Mouse (Mus musculus) limb, embryonic 15.5 days (tissue): Measurements from ENCODE around the gene Ntn1. TPM values are rescaled to one million over a fixed set of nuclear protein-coding genes. Genes with fewer than 3 reads are reported as not detected.

Source experiments
- ATAC-seq: fragments of 200-750 bp; cut with Nextera tagmentation; 2 replicates; pipeline ENCODE4 v1.8.0; 2017; ENCODE audit warnings: low read depth, moderate TSS enrichment; ENCODE audit not compliant: insufficient number of reproducible peaks, low FRiP score, low TSS enrichment
- H3K27ac ChIP-seq: fragments of 300-500 bp; sonication (generic); 2 replicates; pipeline ENCODE4 v1.5.1; 2015; ENCODE audit warnings: moderate library complexity, mild to moderate bottlenecking, inconsistent platforms
- H3K27me3 ChIP-seq: fragments of 300-500 bp; sonication (generic); 2 replicates; pipeline ENCODE4 v1.6.1; 2015; ENCODE audit warnings: inconsistent platforms
- H3K36me3 ChIP-seq: fragments of 300-500 bp; sonication (generic); 2 replicates; pipeline ENCODE4 v1.6.1; 2015; ENCODE audit warnings: inconsistent platforms
- H3K4me1 ChIP-seq: fragments of 300-500 bp; sonication (generic); 2 replicates; pipeline ENCODE4 v1.6.1; 2015; ENCODE audit warnings: inconsistent platforms
- H3K4me2 ChIP-seq: fragments of 300-500 bp; sonication (generic); 2 replicates; pipeline ENCODE4 v1.6.1; 2015; ENCODE audit warnings: mild to moderate bottlenecking, inconsistent platforms
- H3K4me3 ChIP-seq: fragments of 300-500 bp; sonication (generic); 2 replicates; pipeline ENCODE4 v1.5.1; 2015; ENCODE audit warnings: mild to moderate bottlenecking, inconsistent platforms
- H3K9ac ChIP-seq: fragments of 300-500 bp; sonication (generic); 2 replicates; pipeline ENCODE4 v1.6.1; 2015; ENCODE audit warnings: inconsistent platforms
- H3K9me3 ChIP-seq: fragments of 300-500 bp; sonication (generic); 2 replicates; pipeline ENCODE4 v1.6.1; 2016; ENCODE audit warnings: inconsistent platforms
- WGBS: fragments of 180-500 bp; shearing (Covaris S2); methylation state at CpG from one replicate; pipeline ENCODE4 v1.1.7; 2015; 5-methylcytosine and 5-hydroxymethylcytosine counted together
- polyA plus RNA-seq: library from polyadenylated mRNA; unstranded; fragments of >200 nt; fragmentation: Nextera tagmentation; extraction: Ambion mirVana; gene quantifications from 2 replicates; pipeline ENCODE4 v1.2.1, GENCODE M21; 2015

Ntn1 gene
- polyA plus RNA-seq, 1 experiment from 2014 or later: 9.0 TPM

GRCm38 (mm10) chr11:68280001-68280510 lies 120.6 kb downstream of the Ntn1 start:
- no peak overlapping the region for H3K9ac ChIP-seq
- H3K4me3 ChIP-seq: no peak overlapping the region
- no peak overlapping the region for H3K4me2 ChIP-seq
- no peak overlapping the region for H3K27ac ChIP-seq
- 0 out of 2 replicates have a peak, but pooled peaks cover under 1% of the 10 kb centered on the region for H3K4me1 ChIP-seq
- H3K9me3 ChIP-seq: no peaks in the 10 kb centered on the region
- H3K27me3 ChIP-seq: no peaks in the 10 kb centered on the region; the same call in 1 of the 2 replicates
- 61% methylated on average over 10 of the region's 10 CpGs for WGBS
- H3K36me3 ChIP-seq: no peaks in the 10 kb centered on the region
- ATAC-seq: no peak

GRCm38 (mm10) chr11:68276945-68277344 lies 123.7 kb downstream of the Ntn1 start:
- no peak for ATAC-seq
- no peak overlapping the region for H3K9ac ChIP-seq
- no peak overlapping the region for H3K4me3 ChIP-seq
- H3K4me2 ChIP-seq: no peak overlapping the region
- WGBS: 46% methylated on average over 7 of the region's 7 CpGs
- no peaks in the 10 kb centered on the region for H3K36me3 ChIP-seq
- no peaks in the 10 kb centered on the region; the same call in 1 of the 2 replicates for H3K27me3 ChIP-seq
- peaks cover 9% of the 10 kb centered on the region; the same call in 1 of the 2 replicates for H3K4me1 ChIP-seq
- H3K9me3 ChIP-seq: no peaks in the 10 kb centered on the region
- no peak overlapping the region for H3K27ac ChIP-seq

GRCm38 (mm10) chr11:68274331-68274811 lies 126.3 kb downstream of the Ntn1 start:
- H3K27ac ChIP-seq: no peak overlapping the region
- no peaks in the 10 kb centered on the region for H3K9me3 ChIP-seq
- H3K36me3 ChIP-seq: no peaks in the 10 kb centered on the region
- no peak overlapping the region for H3K9ac ChIP-seq
- H3K4me2 ChIP-seq: no peak overlapping the region
- H3K27me3 ChIP-seq: no peaks in the 10 kb centered on the region; the same call in 1 of the 2 replicates
- H3K4me3 ChIP-seq: no peak overlapping the region
- ATAC-seq: no peak
- 53% methylated on average over 10 of the region's 10 CpGs for WGBS
- peaks cover 13% of the 10 kb centered on the region; the same call in 1 of the 2 replicates for H3K4me1 ChIP-seq

GRCm38 (mm10) chr11:68273855-68274254 lies 126.8 kb downstream of the Ntn1 start:
- H3K4me2 ChIP-seq: no peak overlapping the region
- H3K27me3 ChIP-seq: no peaks in the 10 kb centered on the region; the same call in 1 of the 2 replicates
- no peak overlapping the region for H3K27ac ChIP-seq
- H3K4me1 ChIP-seq: peaks cover 13% of the 10 kb centered on the region; the same call in 1 of the 2 replicates
- ATAC-seq: no peak
- 90% methylated on average over 12 of the region's 12 CpGs for WGBS
- H3K9me3 ChIP-seq: no peaks in the 10 kb centered on the region
- H3K36me3 ChIP-seq: no peaks in the 10 kb centered on the region
- no peak overlapping the region for H3K4me3 ChIP-seq
- H3K9ac ChIP-seq: no peak overlapping the region

- H3K36me3 ChIP-seq: no peaks in the 10 kb centered on the region
- no peak overlapping the region for H3K4me2 ChIP-seq
- H3K27me3 ChIP-seq: no peaks in the 10 kb centered on the region
- no peak overlapping the region for H3K9ac ChIP-seq
- peaks cover 13% of the 10 kb centered on the region; the same call in 1 of the 2 replicates for H3K4me1 ChIP-seq
- no peak for ATAC-seq
- H3K4me3 ChIP-seq: no peak overlapping the region
- WGBS: 56% methylated on average over 19 of the region's 19 CpGs
- H3K27ac ChIP-seq: no peak overlapping the region
- H3K9me3 ChIP-seq: no peaks in the 10 kb centered on the region
Measured at GRCm38 (mm10) chr11:68270730-68271467, 129.7 kb downstream of the Ntn1 start.

GRCm38 (mm10) chr11:68264276-68264675 lies 136.3 kb downstream of the Ntn1 start:
- Histone ChIP-seq H3K36me3 (no peaks in the 10 kb centered on the region), H3K9me3 (no peaks in the 10 kb centered on the region), H3K4me2 (no peak overlapping the region), H3K27ac (no peak overlapping the region), H3K4me1 (peaks cover 10% of the 10 kb centered on the region), H3K9ac (no peak overlapping the region), H3K27me3 (no peaks in the 10 kb centered on the region), H3K4me3 (no peak overlapping the region)
- 70% methylated on average over 5 of the region's 5 CpGs for WGBS
- ATAC-seq: no peak

GRCm38 (mm10) chr11:68263100-68263499 lies 137.5 kb downstream of the Ntn1 start:
- no peaks in the 10 kb centered on the region for H3K36me3 ChIP-seq
- H3K27me3 ChIP-seq: no peaks in the 10 kb centered on the region
- no peaks in the 10 kb centered on the region for H3K9me3 ChIP-seq
- WGBS: 90% methylated on average over 5 of the region's 5 CpGs
- H3K9ac ChIP-seq: no peak overlapping the region
- no peak overlapping the region for H3K4me2 ChIP-seq
- H3K4me1 ChIP-seq: peaks cover 10% of the 10 kb centered on the region
- no peak for ATAC-seq
- no peak overlapping the region for H3K4me3 ChIP-seq
- H3K27ac ChIP-seq: no peak overlapping the region

GRCm38 (mm10) chr11:68261162-68261892 lies 139.3 kb downstream of the Ntn1 start:
- Histone ChIP-seq H3K9me3 (no peaks in the 10 kb centered on the region), H3K9ac (no peak overlapping the region), H3K4me1 (peaks cover 10% of the 10 kb centered on the region), H3K27me3 (no peaks in the 10 kb centered on the region), H3K36me3 (no peaks in the 10 kb centered on the region), H3K4me2 (no peak overlapping the region), H3K27ac (0 out of 2 replicates have a peak overlapping the region, but pooled peaks have one; percentile 38), H3K4me3 (no peak overlapping the region)
- ATAC-seq: no peak
- WGBS: 61% methylated on average over 10 of the region's 10 CpGs

- no peaks in the 10 kb centered on the region for H3K36me3 ChIP-seq
- no peaks in the 10 kb centered on the region for H3K27me3 ChIP-seq
- no peak overlapping the region for H3K9ac ChIP-seq
- H3K4me3 ChIP-seq: no peak overlapping the region
- no peaks in the 10 kb centered on the region for H3K9me3 ChIP-seq
- no peak overlapping the region for H3K27ac ChIP-seq
- ATAC-seq: no peak
- H3K4me2 ChIP-seq: no peak overlapping the region
- H3K4me1 ChIP-seq: peaks cover 10% of the 10 kb centered on the region
- WGBS: 96% methylated on average over 6 of the region's 6 CpGs
Measured at GRCm38 (mm10) chr11:68260399-68260798, 140.2 kb downstream of the Ntn1 start.

GRCm38 (mm10) chr11:68258498-68258897 lies 142.1 kb downstream of the Ntn1 start:
- 73% methylated on average over 4 of the region's 4 CpGs for WGBS
- no peak for ATAC-seq
- Histone ChIP-seq H3K4me3 (no peak overlapping the region), H3K27ac (no peak overlapping the region), H3K9ac (no peak overlapping the region), H3K9me3 (no peaks in the 10 kb centered on the region), H3K36me3 (no peaks in the 10 kb centered on the region), H3K4me1 (peaks cover 10% of the 10 kb centered on the region), H3K27me3 (no peaks in the 10 kb centered on the region), H3K4me2 (no peak overlapping the region)

- Histone ChIP-seq H3K27ac (no peak overlapping the region), H3K27me3 (no peaks in the 10 kb centered on the region), H3K4me1 (no peaks in the 10 kb centered on the region), H3K36me3 (no peaks in the 10 kb centered on the region), H3K9me3 (no peaks in the 10 kb centered on the region), H3K4me2 (no peak overlapping the region), H3K9ac (no peak overlapping the region), H3K4me3 (no peak overlapping the region)
- 57% methylated on average over 7 of the region's 7 CpGs for WGBS
- ATAC-seq: no peak
Measured at GRCm38 (mm10) chr11:68253531-68253930, 147.1 kb downstream of the Ntn1 start.

GRCm38 (mm10) chr11:68250106-68250505 lies 150.5 kb downstream of the Ntn1 start:
- Histone ChIP-seq H3K9me3 (no peaks in the 10 kb centered on the region), H3K4me3 (no peak overlapping the region), H3K36me3 (no peaks in the 10 kb centered on the region), H3K27me3 (no peaks in the 10 kb centered on the region), H3K4me1 (no peaks in the 10 kb centered on the region), H3K27ac (peak overlapping the region; percentile 43; the same call in 1 of the 2 replicates), H3K4me2 (no peak overlapping the region), H3K9ac (no peak overlapping the region)
- no peak for ATAC-seq
- 56% methylated on average over 6 of the region's 6 CpGs for WGBS
